Mouse (Mus musculus) CH12.LX (cell line): ENCODE measurements around the gene Chrne. TPM values are rescaled to one million over a fixed set of nuclear protein-coding genes. Genes with fewer than 3 reads are reported as not detected.

Source experiments
- DNase-seq: peaks from one replicate; pipeline ENCODE4 v3.0.0-alpha.2; 2013; ENCODE audit errors: extremely low read depth
- H3K27ac ChIP-seq: 2 replicates; pipeline ENCODE4 v1.5.1; 2012; ENCODE audit warnings: low read depth, mild to moderate bottlenecking, control low read depth, moderate library complexity; ENCODE audit not compliant: insufficient read depth
- H3K27me3 ChIP-seq: replicated peaks from 2 replicates; pipeline ENCODE3; 2012; ENCODE audit warnings: inconsistent platforms
- H3K36me3 ChIP-seq, 2 experiments: replicated peaks in 1 of 2; 2 replicates each; pipeline versions ENCODE3 to v1.6.1; 2012; ENCODE audit warnings: inconsistent platforms in 1 of 2, low read length in 1 of 2, mild to moderate bottlenecking in 1 of 2, mixed read lengths in 1 of 2, moderate library complexity in 1 of 2; ENCODE audit not compliant: control insufficient read depth in 1 of 2, insufficient read depth in 1 of 2
- H3K4me1 ChIP-seq, 2 experiments: 2 replicates each; pipeline ENCODE4 v1.6.1; 2012; ENCODE audit warnings: inconsistent platforms in 1 of 2, moderate library complexity in 1 of 2; ENCODE audit not compliant: insufficient read depth in 2 of 2, control insufficient read depth in 1 of 2
- H3K4me2 ChIP-seq: 2 replicates; pipeline ENCODE4 v1.6.1; 2012; ENCODE audit warnings: low read depth, mild to moderate bottlenecking, control low read depth; ENCODE audit not compliant: poor library complexity, insufficient read depth, severe bottlenecking
- H3K4me3 ChIP-seq, 3 experiments: fragments of 150-350 bp in 1 of 3; sonication (generic) in 1 of 3; replicated peaks in 1 of 3; 2 replicates each; pipeline versions ENCODE3 to v1.5.1; 2011 to 2012; ENCODE audit warnings: low read depth in 2 of 3, low read length in 2 of 3, mild to moderate bottlenecking in 2 of 3, moderate library complexity in 2 of 3, control low read depth in 1 of 3, improper control_type of control experiment in 1 of 3, inconsistent platforms in 1 of 3, mixed read lengths in 1 of 3; ENCODE audit not compliant: poor library complexity in 1 of 3
- H3K79me2 ChIP-seq: replicated peaks from 2 replicates; pipeline ENCODE4 v1.6.1; 2012; ENCODE audit warnings: mild to moderate bottlenecking, moderate library complexity; ENCODE audit not compliant: control insufficient read depth, poor library complexity, insufficient read depth, severe bottlenecking; ENCODE audit errors: extremely low read depth
- H3K9ac ChIP-seq: 2 replicates; pipeline ENCODE4 v1.6.1; 2012; ENCODE audit warnings: low read depth, mild to moderate bottlenecking, control low read depth, moderate library complexity; ENCODE audit not compliant: insufficient read depth
- H3K9me3 ChIP-seq: replicated peaks from 2 replicates; pipeline ENCODE3; 2012; ENCODE audit warnings: low read length, inconsistent platforms, mixed read lengths
- CTCF ChIP-seq, 2 experiments: IDR thresholded peaks in 1 of 2; conservative IDR thresholded peaks in 1 of 2; 2 replicates each; pipeline ENCODE4 v1.5.1; 2011 to 2012; ENCODE audit warnings: low read depth in 2 of 2, low read length in 2 of 2, improper control_type of control experiment in 1 of 2, inconsistent platforms in 1 of 2, mild to moderate bottlenecking in 1 of 2, moderate library complexity in 1 of 2
- EP300 ChIP-seq: IDR thresholded peaks from 2 replicates; pipeline ENCODE4 v1.6.1; 2011; ENCODE audit warnings: low read length, improper control_type of control experiment
- GABPA ChIP-seq: IDR thresholded peaks from 2 replicates; pipeline ENCODE4 v1.6.1; 2012; ENCODE audit warnings: low read depth, low read length, improper control_type of control experiment, inconsistent platforms; ENCODE audit not compliant: insufficient replicate concordance
- HCFC1 ChIP-seq: IDR thresholded peaks from 2 replicates; pipeline ENCODE4 v1.6.1; 2012; ENCODE audit warnings: low read depth, mild to moderate bottlenecking, inconsistent platforms, low read length, improper control_type of control experiment
- JUND ChIP-seq: conservative IDR thresholded peaks from 2 replicates; pipeline ENCODE4 v1.6.1; 2011; ENCODE audit warnings: low read depth, low read length, improper control_type of control experiment
- MAX ChIP-seq: IDR thresholded peaks from 2 replicates; pipeline ENCODE4 v1.6.1; 2011; ENCODE audit warnings: low read length, improper control_type of control experiment
- NELFE ChIP-seq: IDR thresholded peaks from 2 replicates; pipeline ENCODE4 v1.6.1; 2011; ENCODE audit warnings: low read depth, low read length, improper control_type of control experiment
- PAX5 ChIP-seq: IDR thresholded peaks from 2 replicates; pipeline ENCODE4 v1.6.1; 2012; ENCODE audit warnings: low read length, inconsistent platforms, mixed read lengths
- POLR2A ChIP-seq: IDR thresholded peaks from 2 replicates; pipeline ENCODE4 v1.6.1; 2011; ENCODE audit warnings: low read depth, mild to moderate bottlenecking, improper control_type of control experiment, low read length
- SMC3 ChIP-seq: IDR thresholded peaks from 2 replicates; pipeline ENCODE4 v1.6.1; 2011; ENCODE audit warnings: low read depth, low read length, improper control_type of control experiment
- UBTF ChIP-seq: IDR thresholded peaks from 2 replicates; pipeline ENCODE4 v1.6.1; 2012; ENCODE audit warnings: low read depth, mild to moderate bottlenecking, inconsistent platforms, low read length, improper control_type of control experiment, moderate library complexity
- USF1 ChIP-seq: IDR thresholded peaks from 2 replicates; pipeline ENCODE4 v1.6.1; 2014; ENCODE audit warnings: low read depth, mild to moderate bottlenecking, inconsistent platforms, low read length, improper control_type of control experiment
- dilution Hi-C: fragments of 300-500 bp; cut with MboI; formaldehyde crosslinking; loops from 2 replicates; pipeline ENCODE4 v1.14.3; 2020; ENCODE audit warnings: low sequenced_read_pairs; ENCODE audit not compliant: extremely low pct_unique_long_range_greater_than_20kb, extremely low pct_ligation_motif_present
- in situ Hi-C: fragments of 300-500 bp; cut with MboI; formaldehyde crosslinking; loops from 3 replicates; pipeline ENCODE4 v1.14.3; 2019; ENCODE audit warnings: low sequenced_read_pairs, low pct_ligation_motif_present, low pct_unique_long_range_greater_than_20kb, mixed read lengths
- polyA plus RNA-seq: library from polyadenylated mRNA; unstranded; fragments of >175 nt; gene quantifications from 2 replicates; pipeline ENCODE4 v1.2.1, GENCODE M21; 2012; ENCODE audit warnings: low read depth; ENCODE audit not compliant: insufficient read length
- total RNA-seq, 2 experiments: library from RNA; depleted of rRNA; stranded (reverse); fragments of 300-350 nt in 1 of 2; fragments of >200 nt in 1 of 2; gene quantifications; 2 replicates each; pipeline ENCODE4 v1.2.3; 2012 to 2014

Chrne gene
- total and polyA plus RNA-seq, 3 experiments, result not detected

- H3K4me3 ChIP-seq, result no peak overlapping the region
- peaks cover 0 to 16% of the 10 kb centered on the region in 2 experiments; a peak in 2 of 4 replicates for H3K4me1 ChIP-seq
- no peak overlapping the region for H3K27ac ChIP-seq
- no peaks in the 10 kb centered on the region for H3K9me3 ChIP-seq
- peak; percentile 84 for DNase-seq
- H3K79me2 ChIP-seq, result no peaks in the 10 kb centered on the region
- no peaks in the 10 kb centered on the region for H3K36me3 ChIP-seq
- in situ Hi-C loops, result loop anchor here (25.0 kb wide), 1 partner anchor 385 kb away; the partner anchor contains the start of genes 0610010K14Rik, Bcl6b, Gm21988 and Rnasek
- no peaks in the 10 kb centered on the region for H3K27me3 ChIP-seq
- TF ChIP-seq POLR2A (no peak), CTCF (conservative IDR thresholded peaks at IDR 0.05 in 1 of 2, IDR thresholded peaks at IDR 0.05 in 1 of 2; ENCODE audit: low read depth in 2 of 2, low read length in 2 of 2) (peak in 1 of 2 experiments; percentile 0; a peak in 1 of 4 replicates), EP300 (0 out of 2 replicates have a peak, but pooled peaks have one; percentile 25), PAX5 (no peak), GABPA (no peak), MAX (0 out of 2 replicates have a peak, but pooled peaks have one; percentile 14)
- TF ChIP-seq, all 38 proteins: peak for 3
- dilution Hi-C loops, result no loop called here
- no peak overlapping the region for H3K9ac ChIP-seq
- no peak overlapping the region for H3K4me2 ChIP-seq
Measured at GRCm38 (mm10) chr11:70621972-70622814, 3.2 kb upstream of the Chrne start.

- Histone ChIP-seq H3K27ac (no peak within 1 kb of the TSS), H3K9me3 (no peaks in the 10 kb centered on the region), H3K4me2 (0 out of 2 replicates have a peak within 1 kb of the TSS, but pooled peaks have one; percentile 23), H3K4me3 (peak within 1 kb of the TSS in 2 of 3 experiments; percentile 26 to 36), H3K27me3 (no peaks in the 10 kb centered on the region), H3K9ac (no peak within 1 kb of the TSS), H3K4me1 (peaks cover 0 to 20% of the 10 kb centered on the region in 2 experiments; a peak in 2 of 4 replicates), H3K36me3 (peaks cover 21 to 56% of the 10 kb centered on the region in 2 experiments), H3K79me2 (no peaks in the 10 kb centered on the region)
- TF ChIP-seq JUND (no peak), CTCF (conservative IDR thresholded peaks at IDR 0.05 in 1 of 2, IDR thresholded peaks at IDR 0.05 in 1 of 2; ENCODE audit: low read depth in 2 of 2, low read length in 2 of 2) (no peak), USF1 (no peak), UBTF (no peak), NELFE (no peak), SMC3 (no peak), HCFC1 (no peak)
- in situ Hi-C loops, result loop anchor here (5.0 to 25.0 kb wide), 2 partner anchors 203 to 378 kb away; partner anchors contain the start of genes 0610010K14Rik, Bcl6b, Gm21988 and Pelp1
- DNase-seq, result no peak
- dilution Hi-C loops, result no loop called here
Measured at GRCm38 (mm10) chr11:70615516-70616093, 3.4 kb downstream of the Chrne start, which contains the start of gene 4930544D05Rik. TSS of gene 4930544D05Rik (plus strand) at chr11:70615848.
